Mouse (Mus musculus): ENCODE measurements around the gene Rpn2.

DNA sequence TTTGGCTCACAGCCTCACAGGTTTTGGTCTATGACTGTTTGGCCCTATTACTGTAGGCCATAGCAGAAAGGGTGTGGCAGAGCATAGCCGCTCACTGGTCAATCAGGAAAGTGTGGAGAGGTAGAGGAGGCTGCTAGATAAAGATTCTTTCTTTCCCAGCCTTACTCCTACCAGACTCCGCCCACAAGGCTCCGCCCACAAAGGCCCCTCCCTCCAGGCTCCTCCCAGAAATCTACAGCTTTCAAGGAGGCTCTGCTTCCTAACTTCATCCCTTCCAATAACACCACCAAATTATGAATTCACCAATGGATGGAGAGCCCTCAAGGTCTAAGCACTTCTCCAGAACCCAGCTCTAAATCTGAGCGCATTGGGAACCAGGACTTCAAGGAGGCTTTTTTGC is 74.4 kb downstream of the Rpn2 start:
- TF ChIP-seq CTCF (IDR thresholded peaks at IDR 0.05; ENCODE audit: low read depth) = no peak
- no peak for TF ChIP-seq EP300 (IDR thresholded peaks at IDR 0.05; ENCODE audit: low read depth)

All from heart, postnatal 0 days (tissue).